Mouse (Mus musculus): ENCODE measurements at regions not wholly inside any gene's neighbourhood (a gene's known extent, or its start where the extent isn't known, plus 50 kb on each side); places are given as distances from the start of the nearest gene placed in this dataset.

DNA sequence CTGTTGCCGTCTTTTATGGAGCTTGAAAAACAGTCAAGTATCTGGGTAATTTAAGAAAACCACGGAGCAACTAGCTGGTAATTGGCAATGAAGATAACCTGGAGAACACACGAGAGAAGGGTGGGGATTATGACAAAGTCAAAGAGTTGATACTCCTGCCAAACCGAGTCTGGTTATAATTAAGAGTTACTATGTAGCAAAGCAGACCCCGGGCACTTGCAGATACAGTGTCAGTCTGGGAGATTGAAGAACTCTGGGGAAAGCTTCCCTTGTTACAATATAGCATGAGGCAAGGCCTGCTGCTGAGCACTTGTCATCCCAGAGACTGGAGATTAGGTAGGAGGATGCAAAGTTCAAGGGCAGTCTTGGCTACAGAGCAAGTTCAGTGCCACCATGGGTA lies 116.5 kb downstream of the Edn3 start:
- H3K9me3 ChIP-seq (ENCODE audit: control insufficient read depth, low read length) = no peaks in the 10 kb centered on the region
- H3K4me3 ChIP-seq (ENCODE audit: low read depth, low read length) = no peak overlapping the region
- peaks cover 5% of the 10 kb centered on the region; the same call in 1 of the 2 replicates for H3K4me1 ChIP-seq (ENCODE audit: control insufficient read depth, insufficient read depth, low read length)
- DNase-seq (ENCODE audit: low spot score) = no peak
- no peaks in the 10 kb centered on the region for H3K27me3 ChIP-seq (ENCODE audit: control insufficient read depth, insufficient read depth, low read length)
- no peak overlapping the region for H3K9ac ChIP-seq (ENCODE audit: low read length)
- no peak for ATAC-seq (ENCODE audit: insufficient number of reproducible peaks, low FRiP score, low TSS enrichment, low read depth)
- WGBS = 12% methylated on average over 5 of the region's 5 CpGs
- H3K36me3 ChIP-seq (ENCODE audit: control insufficient read depth, insufficient read depth, low read length) = no peaks in the 10 kb centered on the region
- no peak overlapping the region for H3K4me2 ChIP-seq (ENCODE audit: low read depth, severe bottlenecking)
- H3K27ac ChIP-seq (replicated peaks; ENCODE audit: low read depth, low read length) = no peak overlapping the region

- Histone ChIP-seq H3K4me2 (ENCODE audit: low read depth, severe bottlenecking) (no peak overlapping the region), H3K4me1 (ENCODE audit: control insufficient read depth, insufficient read depth, low read length) (peaks cover 3% of the 10 kb centered on the region; the same call in 1 of the 2 replicates), H3K4me3 (ENCODE audit: low read depth, low read length) (no peak overlapping the region), H3K27me3 (ENCODE audit: control insufficient read depth, insufficient read depth, low read length) (no peaks in the 10 kb centered on the region), H3K9ac (ENCODE audit: low read length) (no peak overlapping the region), H3K9me3 (ENCODE audit: control insufficient read depth, low read length) (no peaks in the 10 kb centered on the region), H3K27ac (replicated peaks; ENCODE audit: low read depth, low read length) (no peak overlapping the region), H3K36me3 (ENCODE audit: control insufficient read depth, insufficient read depth, low read length) (no peaks in the 10 kb centered on the region)
- no peak for ATAC-seq (ENCODE audit: insufficient number of reproducible peaks, low FRiP score, low TSS enrichment, low read depth)
- 16% methylated on average over 4 of the region's 4 CpGs for WGBS
- DNase-seq (ENCODE audit: low spot score) = no peak
These were observed 118.6 kb downstream of the Edn3 start for GRCm38 (mm10) chr2:174878979-174879378.

- ATAC-seq (ENCODE audit: insufficient number of reproducible peaks, low FRiP score, low TSS enrichment, low read depth) (no peak), DNase-seq (ENCODE audit: low spot score) (no peak)
- H3K36me3 ChIP-seq (ENCODE audit: control insufficient read depth, insufficient read depth, low read length) = no peaks in the 10 kb centered on the region
- H3K9me3 ChIP-seq (ENCODE audit: control insufficient read depth, low read length) = no peaks in the 10 kb centered on the region
- H3K4me1 ChIP-seq (ENCODE audit: control insufficient read depth, insufficient read depth, low read length) = peaks cover 10% of the 10 kb centered on the region
- no peaks in the 10 kb centered on the region for H3K27me3 ChIP-seq (ENCODE audit: control insufficient read depth, insufficient read depth, low read length)
- H3K27ac ChIP-seq (replicated peaks; ENCODE audit: low read depth, low read length) = no peak overlapping the region
- no peak overlapping the region for H3K4me2 ChIP-seq (ENCODE audit: low read depth, severe bottlenecking)
- H3K9ac ChIP-seq (ENCODE audit: low read length) = no peak overlapping the region
- no peak overlapping the region for H3K4me3 ChIP-seq (ENCODE audit: low read depth, low read length)
- WGBS = 87% methylated on average over 13 of the region's 13 CpGs
These were observed 120.2 kb downstream of the Edn3 start for GRCm38 (mm10) chr2:174880659-174881058.

- Histone ChIP-seq H3K27me3 (ENCODE audit: control insufficient read depth, insufficient read depth, low read length) (no peaks in the 10 kb centered on the region), H3K4me2 (ENCODE audit: low read depth, severe bottlenecking) (no peak overlapping the region), H3K4me3 (ENCODE audit: low read depth, low read length) (no peak overlapping the region), H3K9me3 (ENCODE audit: control insufficient read depth, low read length) (no peaks in the 10 kb centered on the region), H3K4me1 (ENCODE audit: control insufficient read depth, insufficient read depth, low read length) (peaks cover 7% of the 10 kb centered on the region), H3K27ac (replicated peaks; ENCODE audit: low read depth, low read length) (no peak overlapping the region), H3K9ac (ENCODE audit: low read length) (peak overlapping the region; percentile 44; the same call in 1 of the 2 replicates), H3K36me3 (ENCODE audit: control insufficient read depth, insufficient read depth, low read length) (no peaks in the 10 kb centered on the region)
- ATAC-seq (ENCODE audit: insufficient number of reproducible peaks, low FRiP score, low TSS enrichment, low read depth) (no peak), DNase-seq (ENCODE audit: low spot score) (no peak)
- WGBS = 45% methylated on average over 19 of the region's 19 CpGs
These were observed 124.1 kb downstream of the Edn3 start for GRCm38 (mm10) chr2:174884232-174885225.

GRCm38 (mm10) chr2:174892658-174893057 lies 117.4 kb upstream of the Gm14444 start:
- no peaks in the 10 kb centered on the region for H3K4me1 ChIP-seq (ENCODE audit: control insufficient read depth, insufficient read depth, low read length)
- no peak overlapping the region for H3K4me3 ChIP-seq (ENCODE audit: low read depth, low read length)
- no peaks in the 10 kb centered on the region for H3K27me3 ChIP-seq (ENCODE audit: control insufficient read depth, insufficient read depth, low read length)
- H3K9ac ChIP-seq (ENCODE audit: low read length) = no peak overlapping the region
- ATAC-seq (ENCODE audit: insufficient number of reproducible peaks, low FRiP score, low TSS enrichment, low read depth) = no peak
- WGBS = 67% methylated on average over 7 of the region's 7 CpGs
- no peaks in the 10 kb centered on the region for H3K9me3 ChIP-seq (ENCODE audit: control insufficient read depth, low read length)
- no peak overlapping the region for H3K27ac ChIP-seq (replicated peaks; ENCODE audit: low read depth, low read length)
- H3K36me3 ChIP-seq (ENCODE audit: control insufficient read depth, insufficient read depth, low read length) = no peaks in the 10 kb centered on the region
- DNase-seq (ENCODE audit: low spot score) = no peak
- H3K4me2 ChIP-seq (ENCODE audit: low read depth, severe bottlenecking) = no peak overlapping the region

GRCm38 (mm10) chr2:174897424-174897823 lies 112.6 kb upstream of the Gm14444 start:
- H3K4me3 ChIP-seq (ENCODE audit: low read depth, low read length) = no peak overlapping the region
- ATAC-seq (ENCODE audit: insufficient number of reproducible peaks, low FRiP score, low TSS enrichment, low read depth) (no peak), DNase-seq (ENCODE audit: low spot score) (no peak)
- H3K27me3 ChIP-seq (ENCODE audit: control insufficient read depth, insufficient read depth, low read length) = no peaks in the 10 kb centered on the region
- H3K4me2 ChIP-seq (ENCODE audit: low read depth, severe bottlenecking) = no peak overlapping the region
- no peak overlapping the region for H3K9ac ChIP-seq (ENCODE audit: low read length)
- no peaks in the 10 kb centered on the region for H3K4me1 ChIP-seq (ENCODE audit: control insufficient read depth, insufficient read depth, low read length)
- H3K9me3 ChIP-seq (ENCODE audit: control insufficient read depth, low read length) = no peaks in the 10 kb centered on the region
- WGBS = 29% methylated on average over 8 of the region's 8 CpGs
- no peak overlapping the region for H3K27ac ChIP-seq (replicated peaks; ENCODE audit: low read depth, low read length)
- no peaks in the 10 kb centered on the region for H3K36me3 ChIP-seq (ENCODE audit: control insufficient read depth, insufficient read depth, low read length)

GRCm38 (mm10) chr2:174899940-174900670 lies 109.9 kb upstream of the Gm14444 start:
- Histone ChIP-seq H3K4me1 (ENCODE audit: control insufficient read depth, insufficient read depth, low read length) (no peaks in the 10 kb centered on the region), H3K9ac (ENCODE audit: low read length) (no peak overlapping the region), H3K36me3 (ENCODE audit: control insufficient read depth, insufficient read depth, low read length) (no peaks in the 10 kb centered on the region), H3K27ac (replicated peaks; ENCODE audit: low read depth, low read length) (no peak overlapping the region; the same call in 1 of the 2 replicates), H3K4me3 (ENCODE audit: low read depth, low read length) (no peak overlapping the region), H3K27me3 (ENCODE audit: control insufficient read depth, insufficient read depth, low read length) (no peaks in the 10 kb centered on the region), H3K4me2 (ENCODE audit: low read depth, severe bottlenecking) (no peak overlapping the region), H3K9me3 (ENCODE audit: control insufficient read depth, low read length) (no peaks in the 10 kb centered on the region)
- peak; percentile 22; the same call in 1 of the 2 replicates for ATAC-seq (ENCODE audit: insufficient number of reproducible peaks, low FRiP score, low TSS enrichment, low read depth)
- WGBS = 73% methylated on average over 5 of the region's 5 CpGs
- no peak for DNase-seq (ENCODE audit: low spot score)

DNA sequence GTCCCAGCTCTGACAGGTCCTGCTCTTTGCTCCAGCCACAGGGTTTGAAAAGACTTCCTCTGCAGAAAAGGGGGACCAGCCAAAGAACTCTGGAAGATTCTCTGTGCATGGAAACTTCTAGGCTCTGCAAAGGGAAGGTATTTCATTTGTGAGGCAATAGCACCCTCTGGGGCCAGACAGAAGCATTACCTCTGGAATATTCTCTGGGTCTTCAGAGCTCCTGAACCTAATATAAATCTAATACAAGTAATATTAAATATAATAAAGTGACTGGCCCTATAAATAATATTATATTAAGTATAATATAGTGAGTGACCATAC lies 109.4 kb upstream of the Gm14444 start:
- Histone ChIP-seq H3K27ac (replicated peaks; ENCODE audit: low read depth, low read length) (no peak overlapping the region; the same call in 1 of the 2 replicates), H3K36me3 (ENCODE audit: control insufficient read depth, insufficient read depth, low read length) (no peaks in the 10 kb centered on the region), H3K4me2 (ENCODE audit: low read depth, severe bottlenecking) (no peak overlapping the region), H3K9me3 (ENCODE audit: control insufficient read depth, low read length) (no peaks in the 10 kb centered on the region), H3K27me3 (ENCODE audit: control insufficient read depth, insufficient read depth, low read length) (no peaks in the 10 kb centered on the region), H3K9ac (ENCODE audit: low read length) (no peak overlapping the region), H3K4me3 (ENCODE audit: low read depth, low read length) (no peak overlapping the region), H3K4me1 (ENCODE audit: control insufficient read depth, insufficient read depth, low read length) (no peaks in the 10 kb centered on the region)
- ATAC-seq (ENCODE audit: insufficient number of reproducible peaks, low FRiP score, low TSS enrichment, low read depth) = peak; percentile 19; the same call in 1 of the 2 replicates
- DNase-seq (ENCODE audit: low spot score) = peak; percentile 79

Data from limb, embryonic 11.5 days (tissue).